Mouse (Mus musculus) midbrain, embryonic 13.5 days (tissue): ENCODE data around the gene Slc1a1. TPM values are rescaled to one million over a fixed set of nuclear protein-coding genes. Genes with fewer than 3 reads are reported as not detected.
A peak's percentile ranks its signal among the peaks of the same experiment; 100 is the strongest.

Source experiments
- ATAC-seq: fragments of 200-750 bp; cut with Nextera tagmentation; 2 replicates; pipeline ENCODE4 v1.8.0; 2017; ENCODE audit warnings: mild to moderate bottlenecking, moderate TSS enrichment, moderate library complexity
- H3K27ac ChIP-seq: fragments of 300-500 bp; sonication (generic); 2 replicates; pipeline ENCODE4 v1.5.1; 2015; ENCODE audit warnings: inconsistent platforms, mild to moderate bottlenecking, moderate library complexity
- H3K27me3 ChIP-seq: fragments of 300-500 bp; sonication (generic); 2 replicates; pipeline ENCODE4 v1.6.1; 2015; ENCODE audit warnings: mild to moderate bottlenecking, inconsistent platforms
- H3K36me3 ChIP-seq: fragments of 300-500 bp; sonication (generic); 2 replicates; pipeline ENCODE4 v1.6.1; 2015; ENCODE audit warnings: mild to moderate bottlenecking, inconsistent platforms
- H3K4me1 ChIP-seq: fragments of 300-500 bp; sonication (generic); replicated peaks from 2 replicates; pipeline ENCODE4 v1.6.1; 2015; ENCODE audit warnings: inconsistent platforms
- H3K4me2 ChIP-seq: fragments of 300-500 bp; sonication (generic); replicated peaks from 2 replicates; pipeline ENCODE4 v1.6.1; 2015; ENCODE audit warnings: moderate library complexity, mild to moderate bottlenecking, inconsistent platforms
- H3K4me3 ChIP-seq: fragments of 300-500 bp; sonication (generic); replicated peaks from 2 replicates; pipeline ENCODE4 v1.5.1; 2015; ENCODE audit warnings: mild to moderate bottlenecking, inconsistent platforms
- H3K9ac ChIP-seq: fragments of 300-500 bp; sonication (generic); replicated peaks from 2 replicates; pipeline ENCODE4 v1.6.1; 2015; ENCODE audit warnings: mild to moderate bottlenecking, inconsistent platforms
- H3K9me3 ChIP-seq: fragments of 300-500 bp; sonication (generic); 2 replicates; pipeline ENCODE4 v1.6.1; 2016; ENCODE audit warnings: mild to moderate bottlenecking, inconsistent platforms
- WGBS: fragments of 180-500 bp; shearing (Covaris S2); methylation state at CpG from one replicate; pipeline ENCODE4 v1.1.7; 2015; 5-methylcytosine and 5-hydroxymethylcytosine counted together
- polyA plus RNA-seq: library from polyadenylated mRNA; unstranded; fragments of >200 nt; fragmentation: Nextera tagmentation; extraction: Ambion mirVana; gene quantifications from 2 replicates; pipeline ENCODE4 v1.2.1, GENCODE M21; 2015

The Slc1a1 gene
- polyA plus RNA-seq, 1 experiment from 2014 or later = 13.1 TPM

- no peaks in the 10 kb centered on the region for H3K9me3 ChIP-seq
- H3K9ac ChIP-seq = no peak overlapping the region
- H3K4me1 ChIP-seq = no peaks in the 10 kb centered on the region
- H3K27ac ChIP-seq = no peak overlapping the region
- H3K4me2 ChIP-seq = no peak overlapping the region
- no peaks in the 10 kb centered on the region for H3K36me3 ChIP-seq
- H3K27me3 ChIP-seq = no peaks in the 10 kb centered on the region
- ATAC-seq = no peak
- no peak overlapping the region for H3K4me3 ChIP-seq
These were observed 94.2 kb downstream of the Slc1a1 start for GRCm38 (mm10) chr19:28929034-28929433.

DNA sequence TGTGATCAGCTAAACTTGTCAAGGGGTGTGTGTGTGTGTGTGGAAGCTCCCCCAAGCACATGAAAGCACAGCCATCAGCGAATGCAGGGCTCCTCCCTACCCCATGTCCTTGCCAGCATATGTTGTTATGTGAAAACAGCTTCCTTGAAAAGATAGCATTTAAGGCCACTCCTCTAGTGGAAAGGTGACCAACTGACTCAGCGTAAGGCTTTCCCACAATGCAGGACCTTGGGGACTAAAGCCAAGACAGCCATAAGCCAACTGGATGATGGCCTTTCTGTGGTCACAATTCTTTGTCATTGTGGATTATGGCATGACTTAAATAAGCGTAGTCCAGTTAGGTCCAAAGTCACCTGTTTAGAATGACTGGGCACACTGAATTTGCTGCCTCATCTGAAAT is 100.0 kb downstream of the Slc1a1 start:
- Histone ChIP-seq H3K27ac (no peak overlapping the region), H3K27me3 (no peaks in the 10 kb centered on the region), H3K36me3 (no peaks in the 10 kb centered on the region), H3K4me1 (no peaks in the 10 kb centered on the region), H3K9me3 (no peaks in the 10 kb centered on the region), H3K9ac (no peak overlapping the region), H3K4me2 (no peak overlapping the region), H3K4me3 (no peak overlapping the region)
- 91% methylated on average over 3 of the region's 3 CpGs for WGBS
- no peak for ATAC-seq

DNA sequence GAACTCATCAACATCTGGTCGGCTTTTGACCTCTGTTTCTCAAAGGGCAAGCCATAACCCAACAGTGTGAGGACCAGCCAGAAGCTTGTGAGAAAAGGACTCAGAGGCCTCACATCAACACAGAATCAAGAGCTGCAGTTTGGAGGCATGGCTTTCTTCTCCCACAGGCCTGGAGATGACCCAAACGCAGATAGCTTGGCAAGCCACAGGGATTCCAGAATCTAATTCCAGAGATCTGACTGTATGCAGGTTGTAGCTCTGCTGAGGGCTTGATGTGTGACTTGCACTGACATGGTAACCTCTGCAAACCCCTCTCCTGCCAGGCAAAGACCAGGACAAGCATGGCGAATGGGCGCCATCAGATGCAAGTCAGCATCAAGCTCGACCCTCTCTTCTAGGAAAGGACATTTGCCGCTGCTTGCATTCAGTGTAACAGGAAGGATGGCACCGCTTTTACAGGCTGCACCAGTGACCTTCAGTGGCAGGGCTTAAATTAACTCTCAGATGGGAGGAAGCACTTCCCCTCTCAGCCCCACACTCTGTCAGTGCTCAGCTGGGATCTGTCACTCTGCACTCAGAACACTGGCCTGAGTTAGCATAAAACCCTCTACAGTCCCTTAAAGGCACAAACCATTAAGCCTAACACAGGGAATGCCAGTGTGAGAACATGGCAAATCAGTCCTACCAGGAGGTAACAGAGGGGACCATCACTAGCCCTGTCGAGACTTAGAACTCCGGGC is 105.5 kb downstream of the Slc1a1 start:
- Histone ChIP-seq H3K9ac (no peak overlapping the region), H3K9me3 (no peaks in the 10 kb centered on the region), H3K4me2 (no peak overlapping the region), H3K4me3 (no peak overlapping the region), H3K4me1 (no peaks in the 10 kb centered on the region), H3K27ac (no peak overlapping the region), H3K36me3 (no peaks in the 10 kb centered on the region), H3K27me3 (no peaks in the 10 kb centered on the region)
- ATAC-seq = no peak
- WGBS = 83% methylated on average over 9 of the region's 9 CpGs

GRCm38 (mm10) chr19:28941271-28941670 is 106.4 kb downstream of the Slc1a1 start:
- no peaks in the 10 kb centered on the region for H3K4me1 ChIP-seq
- H3K9ac ChIP-seq = no peak overlapping the region
- H3K9me3 ChIP-seq = no peaks in the 10 kb centered on the region
- ATAC-seq = no peak
- no peak overlapping the region for H3K27ac ChIP-seq
- H3K36me3 ChIP-seq = no peaks in the 10 kb centered on the region
- H3K4me2 ChIP-seq = no peak overlapping the region
- no peak overlapping the region for H3K4me3 ChIP-seq
- H3K27me3 ChIP-seq = no peaks in the 10 kb centered on the region
- WGBS = 81% methylated on average over 4 of the region's 4 CpGs

- Histone ChIP-seq H3K4me2 (no peak overlapping the region), H3K36me3 (no peaks in the 10 kb centered on the region), H3K4me3 (no peak overlapping the region), H3K27me3 (no peaks in the 10 kb centered on the region), H3K9me3 (no peaks in the 10 kb centered on the region), H3K27ac (no peak overlapping the region), H3K9ac (no peak overlapping the region), H3K4me1 (no peaks in the 10 kb centered on the region)
- ATAC-seq = no peak
- 82% methylated on average over 4 of the region's 4 CpGs for WGBS
These were observed 111.9 kb downstream of the Slc1a1 start for GRCm38 (mm10) chr19:28946782-28947181.

- Histone ChIP-seq H3K4me3 (no peak overlapping the region), H3K9me3 (no peaks in the 10 kb centered on the region), H3K9ac (no peak overlapping the region), H3K36me3 (no peaks in the 10 kb centered on the region), H3K27me3 (no peaks in the 10 kb centered on the region), H3K27ac (no peak overlapping the region), H3K4me2 (no peak overlapping the region), H3K4me1 (no peaks in the 10 kb centered on the region)
- 72% methylated on average over 2 of the region's 2 CpGs for WGBS
- no peak for ATAC-seq
These were observed 112.5 kb downstream of the Slc1a1 start for GRCm38 (mm10) chr19:28947311-28947710.

DNA sequence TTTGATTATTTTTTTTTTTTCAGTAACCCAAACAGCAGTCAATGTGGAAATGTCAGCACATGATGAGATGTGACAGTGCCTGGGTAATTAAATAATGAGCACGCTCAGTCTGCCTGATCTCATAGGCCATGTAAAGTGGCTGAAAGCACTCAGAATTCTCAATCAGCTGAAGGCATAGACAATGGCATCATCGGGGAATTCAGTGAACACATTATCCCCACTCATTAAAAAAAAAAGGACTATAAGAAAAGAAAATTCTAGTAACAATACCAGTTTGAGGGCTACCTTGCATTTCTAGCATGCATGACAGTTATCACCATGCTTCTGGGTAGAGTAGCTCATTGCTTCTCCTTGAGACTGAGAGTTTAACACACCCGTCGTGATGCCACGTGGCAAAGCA is 116.4 kb downstream of the Slc1a1 start:
- Histone ChIP-seq H3K4me3 (no peak overlapping the region), H3K4me1 (no peaks in the 10 kb centered on the region), H3K9me3 (no peaks in the 10 kb centered on the region), H3K36me3 (no peaks in the 10 kb centered on the region), H3K27me3 (no peaks in the 10 kb centered on the region), H3K4me2 (no peak overlapping the region), H3K27ac (no peak overlapping the region), H3K9ac (no peak overlapping the region)
- ATAC-seq = no peak
- 73% methylated on average over 5 of the region's 5 CpGs for WGBS

DNA sequence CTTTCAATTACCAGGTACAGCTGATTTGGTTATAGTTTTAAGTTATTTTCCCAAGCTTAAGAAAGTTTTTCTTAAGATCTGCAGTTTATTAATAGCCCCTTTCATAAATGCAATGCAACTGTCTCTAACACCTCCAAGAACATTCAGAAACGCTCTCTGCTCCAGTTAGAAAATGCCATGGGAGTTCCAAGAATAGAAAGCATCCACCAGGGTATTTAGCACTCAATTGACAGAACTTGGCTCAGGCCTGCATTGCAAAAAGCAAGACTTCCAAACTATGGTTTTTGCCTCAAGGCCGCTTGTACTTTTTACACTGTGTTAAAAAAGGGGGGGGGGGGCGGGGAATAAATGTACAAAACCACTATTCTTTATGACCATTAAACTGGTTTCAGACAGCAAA is 128.3 kb downstream of the Slc1a1 start:
- 59% methylated on average over 3 of the region's 3 CpGs for WGBS
- H3K27me3 ChIP-seq = peaks cover 11% of the 10 kb centered on the region; the same call in 1 of the 2 replicates
- peak overlapping the region; percentile 83 for H3K4me3 ChIP-seq
- no peak overlapping the region for H3K9ac ChIP-seq
- H3K27ac ChIP-seq = peak overlapping the region; percentile 84; the same call in 1 of the 2 replicates
- peaks cover 30% of the 10 kb centered on the region for H3K4me1 ChIP-seq
- H3K36me3 ChIP-seq = no peaks in the 10 kb centered on the region
- peak overlapping the region; percentile 73 for H3K4me2 ChIP-seq
- H3K9me3 ChIP-seq = no peaks in the 10 kb centered on the region
- ATAC-seq = no peak

DNA sequence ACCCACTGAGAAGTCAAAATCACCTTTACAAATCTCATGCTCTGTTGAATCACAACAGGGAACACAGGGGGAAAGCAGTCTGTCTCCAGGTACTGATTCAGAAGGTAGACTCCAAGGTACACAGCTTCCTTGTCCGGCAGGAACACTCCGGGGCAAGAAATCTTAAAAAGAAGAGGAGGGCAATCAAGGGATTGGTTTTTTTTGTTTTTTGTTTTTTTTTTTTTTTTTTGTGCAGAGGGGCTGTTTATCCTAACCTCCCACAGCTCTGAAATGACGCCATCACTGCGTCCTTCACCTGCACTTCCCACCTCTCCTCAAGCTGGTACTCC is 128.6 kb downstream of the Slc1a1 start:
- H3K27ac ChIP-seq = peak overlapping the region; percentile 84
- H3K27me3 ChIP-seq = peaks cover 11% of the 10 kb centered on the region; the same call in 1 of the 2 replicates
- H3K4me3 ChIP-seq = peak overlapping the region; percentile 83
- H3K4me2 ChIP-seq = peak overlapping the region; percentile 73
- H3K36me3 ChIP-seq = no peaks in the 10 kb centered on the region
- peak overlapping the region; percentile 90 for H3K9ac ChIP-seq
- 9% methylated on average over 4 of the region's 4 CpGs for WGBS
- ATAC-seq = peak; percentile 6; the same call in 1 of the 2 replicates
- peaks cover 30% of the 10 kb centered on the region for H3K4me1 ChIP-seq
- no peaks in the 10 kb centered on the region for H3K9me3 ChIP-seq

Other genes starting within 250 kb of the Slc1a1 start
- 2.2 and 2.9 TPM in 2 replicates for gene Glis3, start 155.0 kb upstream of the Slc1a1 start, polyA plus RNA-seq
- gene Plpp6, start 128.9 kb downstream of the Slc1a1 start, polyA plus RNA-seq = 8.7 and 9.8 TPM in 2 replicates
- 0.67 and 0.84 TPM in 2 replicates for gene 4430402I18Rik, start 132.8 kb downstream of the Slc1a1 start, polyA plus RNA-seq
- gene Cdc37l1, start 155.3 kb downstream of the Slc1a1 start, polyA plus RNA-seq = 51.6 and 51.9 TPM in 2 replicates
- gene Ak3, start 212.9 kb downstream of the Slc1a1 start, polyA plus RNA-seq = 53.1 and 58.0 TPM in 2 replicates